Mouse (Mus musculus) left cerebral cortex, adult 8-10 months (tissue): ENCODE measurements around the gene Gpr157. TPM values are rescaled to one million over a fixed set of nuclear protein-coding genes. Genes with fewer than 3 reads are reported as not detected.
"Not testable (repeated sequence)": the region's sequence is repeated elsewhere in the genome, so short reads cannot be mapped to it uniquely, and the experiment has no call there.

Experiments used
- DNase-seq, 2 experiments: peaks; one replicate each; pipeline ENCODE4 v3.0.0; 2022; ENCODE audit warnings: low spot score in 2 of 2
- total RNA-seq, 4 experiments: library from RNA; stranded (reverse); gene quantifications; 2 replicates each; pipeline ENCODE4 v1.2.4; 2022

The Gpr157 gene
- 1 to 10 TPM; 1.9 to 3.4 (median 2.4) TPM for total RNA-seq

- peak; percentile 66 to 86 for DNase-seq
Observed at GRCm38 (mm10) chr4:150087161-150087889, at the start of gene Gpr157. Gpr157 (plus strand) TSS chr4:150087365.

- DNase-seq = no peak
Observed at GRCm38 (mm10) chr4:150038533-150038932, 48.6 kb upstream of the Gpr157 start.

GRCm38 (mm10) chr4:150040003-150040581 is 47.1 kb upstream of the Gpr157 start:
- DNase-seq = no peak

- DNase-seq = not testable (repeated sequence)
Observed at GRCm38 (mm10) chr4:150040856-150041255, 46.3 kb upstream of the Gpr157 start.

- DNase-seq = no peak
Observed at GRCm38 (mm10) chr4:150041346-150042110, 45.6 kb upstream of the Gpr157 start.

GRCm38 (mm10) chr4:150043591-150043990 is 43.6 kb upstream of the Gpr157 start:
- DNase-seq = no peak

DNA sequence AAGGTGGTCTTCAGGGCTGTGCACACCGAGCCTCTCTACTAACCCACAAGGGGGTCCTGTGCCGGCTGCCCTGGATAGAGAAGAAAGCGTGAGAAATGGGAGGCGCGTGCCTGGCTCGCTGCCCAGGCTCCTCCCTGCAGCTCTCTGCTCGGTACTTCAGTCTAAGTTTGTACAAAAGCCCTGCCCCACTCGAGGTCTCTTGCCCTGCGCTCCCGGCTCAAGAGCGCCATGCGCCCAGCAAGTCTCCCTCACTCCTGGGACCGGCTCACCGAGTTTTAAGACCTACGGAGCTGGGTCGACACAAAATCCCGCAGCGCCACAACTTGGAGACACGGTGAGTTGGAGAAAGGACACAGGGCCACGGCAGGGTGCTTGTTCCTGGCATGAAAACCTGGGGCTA is 39.1 kb upstream of the Gpr157 start:
- DNase-seq = no peak

- DNase-seq = no peak
Observed at GRCm38 (mm10) chr4:150048478-150049156, 38.5 kb upstream of the Gpr157 start.

DNA sequence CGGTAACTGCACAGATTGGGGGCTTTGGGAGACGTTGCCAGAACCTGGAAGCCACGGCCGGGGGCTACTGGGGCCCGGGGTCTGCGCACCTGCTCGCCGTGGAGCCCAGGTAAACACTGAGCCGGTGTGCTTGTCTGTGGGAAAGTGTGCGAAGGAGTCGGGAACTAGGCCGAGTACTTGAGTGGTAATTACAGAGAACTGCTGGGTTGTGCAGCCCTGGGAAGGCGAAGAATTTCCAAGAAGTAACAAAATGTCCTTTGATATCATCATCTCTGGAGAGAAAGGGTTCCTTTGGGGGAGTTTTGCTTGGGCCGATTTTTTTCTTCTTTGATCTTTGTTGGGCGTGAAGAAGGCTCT is 38.0 kb upstream of the Gpr157 start:
- no peak for DNase-seq

GRCm38 (mm10) chr4:150049564-150050226 is 37.5 kb upstream of the Gpr157 start:
- no peak for DNase-seq

DNA sequence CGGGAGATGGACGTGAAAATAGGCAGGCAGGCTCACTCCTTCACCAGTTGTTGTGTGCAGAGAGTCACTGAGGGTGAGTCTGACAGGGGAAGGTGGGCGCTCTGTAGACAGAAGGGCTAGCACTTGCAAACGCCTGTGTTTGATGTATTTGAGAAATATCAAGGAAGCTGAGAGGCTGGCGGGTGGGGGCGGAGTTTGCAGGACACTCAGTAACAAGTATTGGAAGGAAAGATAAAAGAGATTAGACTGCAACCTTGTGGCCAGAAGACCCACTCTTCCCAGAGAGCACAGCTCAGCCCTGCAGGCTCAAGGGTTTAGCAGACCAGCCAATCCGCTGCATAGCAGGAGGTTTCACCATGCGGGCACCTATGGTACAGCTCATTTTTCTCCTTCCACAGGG is 35.7 kb upstream of the Gpr157 start:
- no peak for DNase-seq

GRCm38 (mm10) chr4:150052380-150052779 is 34.8 kb upstream of the Gpr157 start:
- no peak for DNase-seq

- no peak for DNase-seq
Observed at GRCm38 (mm10) chr4:150056171-150056570, 31.0 kb upstream of the Gpr157 start.

DNA sequence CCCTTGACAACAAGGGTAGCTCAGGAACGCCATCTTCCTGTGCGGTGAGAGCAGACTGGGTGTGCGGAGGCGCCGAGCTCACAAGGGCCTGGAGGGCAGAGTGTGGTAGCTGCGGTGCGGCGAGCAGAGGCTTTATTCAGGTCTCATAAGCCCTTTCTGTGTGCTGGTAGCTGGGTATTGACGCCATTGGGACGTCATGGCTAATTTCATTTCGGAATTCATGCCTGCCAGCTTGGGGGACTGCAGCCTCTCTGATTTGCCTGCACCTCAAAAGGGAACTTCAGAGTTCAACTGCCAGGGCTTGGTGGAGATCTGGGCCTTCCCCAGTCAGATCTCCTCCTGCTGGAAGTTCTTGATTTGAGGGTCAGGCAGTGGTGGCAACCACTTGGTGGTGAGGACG is 29.4 kb upstream of the Gpr157 start:
- no peak for DNase-seq

DNA sequence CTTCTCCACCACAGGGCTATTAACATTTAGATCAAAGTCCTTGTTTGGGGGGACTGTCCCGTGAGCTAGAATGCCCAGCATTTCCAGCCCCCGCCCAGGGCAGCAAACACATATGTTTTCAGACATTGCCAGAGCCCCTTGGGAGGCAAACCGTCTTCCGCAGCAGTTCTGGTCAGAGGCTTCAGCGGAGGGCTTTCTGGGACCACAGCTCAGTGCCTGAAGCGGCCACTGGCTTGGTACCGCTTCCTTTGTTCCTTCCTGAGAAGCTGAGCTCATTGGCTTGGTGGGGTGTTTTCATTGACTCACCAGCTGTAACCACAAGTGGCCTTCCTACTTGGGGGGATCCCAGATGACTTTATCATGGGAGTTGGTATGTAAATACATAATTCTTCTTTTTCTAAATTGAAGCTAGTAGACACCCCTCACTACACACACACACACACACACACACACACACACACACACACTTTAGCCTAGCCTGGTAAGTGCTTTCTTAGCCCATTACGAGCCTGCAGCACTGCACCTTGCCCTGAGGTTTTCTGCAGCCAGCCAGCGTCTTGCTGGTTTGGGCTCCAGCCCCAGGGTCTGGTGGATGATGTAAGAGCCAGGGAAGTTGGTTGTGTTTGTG is 27.2 kb upstream of the Gpr157 start:
- no peak for DNase-seq

GRCm38 (mm10) chr4:150060469-150061170 is 26.5 kb upstream of the Gpr157 start:
- no peak for DNase-seq

DNA sequence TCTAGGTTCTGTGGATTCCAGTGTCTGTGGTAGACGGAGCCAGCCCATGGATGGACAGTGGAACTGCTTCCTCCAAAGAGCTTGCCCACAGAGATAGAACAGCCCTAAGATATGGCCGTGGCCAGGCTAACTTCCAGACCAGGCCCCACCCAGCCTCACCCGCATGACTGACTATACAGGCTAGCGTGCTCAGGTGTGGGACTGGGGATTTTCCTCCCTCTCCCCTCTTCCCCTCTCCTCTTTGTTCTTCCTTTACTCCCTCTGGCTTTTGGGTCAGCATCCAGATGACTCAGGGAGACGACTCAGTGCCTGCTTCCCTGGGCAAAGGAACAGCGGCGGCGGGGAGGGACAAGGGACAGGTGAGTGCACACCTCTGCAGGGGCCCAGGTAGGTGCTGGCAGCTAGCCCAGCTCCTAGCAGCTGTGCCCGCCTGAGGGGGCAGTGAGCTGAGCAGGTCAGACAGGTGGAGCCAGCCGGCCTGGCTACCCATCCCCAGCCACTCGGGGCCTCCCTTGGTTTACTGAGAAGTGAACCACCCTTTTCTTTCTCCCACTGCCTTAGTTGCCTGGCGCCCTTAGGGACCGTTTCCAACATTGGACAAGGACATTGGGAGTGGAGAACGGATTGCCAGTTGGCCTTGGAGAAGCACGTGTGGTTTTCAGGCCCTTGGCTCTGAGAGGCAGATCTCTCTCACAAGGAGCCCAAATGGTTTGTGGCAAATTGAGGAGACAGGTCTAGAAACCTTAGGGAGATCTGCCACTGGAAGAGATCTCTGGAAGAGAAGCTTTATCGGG is 25.5 kb upstream of the Gpr157 start:
- DNase-seq = no peak

DNA sequence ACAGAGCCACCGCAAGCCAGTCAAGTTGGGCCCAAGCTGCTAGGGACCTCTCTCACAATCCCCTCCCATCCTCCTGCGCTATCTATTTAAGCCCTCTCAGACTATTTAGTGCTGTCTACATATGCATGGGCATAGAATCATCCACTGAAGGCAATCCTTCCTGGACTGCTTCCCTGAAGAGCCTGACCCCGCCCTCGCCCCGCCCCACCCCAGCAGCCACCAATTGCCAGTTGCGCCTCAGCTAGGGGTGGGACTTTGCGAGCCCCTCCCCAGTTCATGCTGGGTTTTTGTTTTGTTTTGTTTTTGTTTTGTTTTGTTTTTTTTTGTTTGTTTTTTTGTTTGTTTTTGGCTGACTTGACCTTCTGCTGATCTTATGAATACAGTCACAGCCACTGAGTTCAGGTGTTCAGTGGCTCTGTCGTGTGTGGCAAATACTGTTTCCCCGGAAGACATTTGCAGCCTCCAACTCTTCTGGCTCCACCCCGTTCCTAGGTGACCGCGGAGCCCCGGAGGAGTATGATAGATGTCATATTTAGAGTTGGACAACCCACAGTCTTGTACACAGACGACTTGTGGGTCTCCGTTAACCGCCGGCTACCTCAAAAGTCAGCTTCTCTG is 20.4 kb upstream of the Gpr157 start:
- DNase-seq = no peak

GRCm38 (mm10) chr4:150068216-150068615 is 18.9 kb upstream of the Gpr157 start:
- no peak for DNase-seq
